Mouse (Mus musculus): Measurements from ENCODE around the gene Gp1bb. TPM values are rescaled to one million over a fixed set of nuclear protein-coding genes. Genes with fewer than 3 reads are reported as not detected.

Gp1bb gene
- polyA plus RNA-seq, 1 experiment from 2014 or later = 13.6 TPM

- peak; percentile 7 for ATAC-seq (ENCODE audit: low read depth)
- Histone ChIP-seq H3K4me2 (peak within 1 kb of the TSS; percentile 94), H3K27ac (replicated peaks) (no peak within 1 kb of the TSS), H3K9ac (peak within 1 kb of the TSS; percentile 96), H3K4me1 (replicated peaks) (peaks cover 51% of the 10 kb centered on the region), H3K36me3 (peaks cover 44% of the 10 kb centered on the region), H3K4me3 (peak within 1 kb of the TSS; percentile 81), H3K27me3 (peaks cover 58% of the 10 kb centered on the region), H3K9me3 (no peaks in the 10 kb centered on the region)
- 1% methylated on average over 61 of the region's 65 CpGs for WGBS
Observed at GRCm38 (mm10) chr16:18626376-18626878, 4.2 kb upstream of the Gp1bb start, which contains the start of gene Gm49601. Gm49601 (minus strand) TSS chr16:18626427.

- H3K27me3 ChIP-seq = peaks cover 64% of the 10 kb centered on the region
- peak overlapping the region; percentile 94 for H3K4me2 ChIP-seq
- no peaks in the 10 kb centered on the region for H3K9me3 ChIP-seq
- H3K27ac ChIP-seq (replicated peaks) = no peak overlapping the region
- no peak for ATAC-seq (ENCODE audit: low read depth)
- WGBS = 9% methylated on average over 26 of the region's 26 CpGs
- peaks cover 44% of the 10 kb centered on the region for H3K36me3 ChIP-seq
- peak overlapping the region; percentile 81 for H3K4me3 ChIP-seq
- H3K9ac ChIP-seq = peak overlapping the region; percentile 96
- peaks cover 57% of the 10 kb centered on the region for H3K4me1 ChIP-seq (replicated peaks)
Observed at GRCm38 (mm10) chr16:18625791-18626311, 3.6 kb upstream of the Gp1bb start.

- H3K4me1 ChIP-seq (replicated peaks) = peaks cover 57% of the 10 kb centered on the region
- H3K27ac ChIP-seq (replicated peaks) = no peak overlapping the region
- peaks cover 47% of the 10 kb centered on the region for H3K36me3 ChIP-seq
- no peaks in the 10 kb centered on the region for H3K9me3 ChIP-seq
- no peak overlapping the region for H3K4me3 ChIP-seq
- 0 out of 2 replicates have a peak overlapping the region, but pooled peaks have one; percentile 96 for H3K9ac ChIP-seq
- no peak for ATAC-seq (ENCODE audit: low read depth)
- H3K27me3 ChIP-seq = peaks cover 72% of the 10 kb centered on the region
- H3K4me2 ChIP-seq = no peak overlapping the region
- 46% methylated on average over 14 of the region's 14 CpGs for WGBS
Observed at GRCm38 (mm10) chr16:18625097-18625496, 2.9 kb upstream of the Gp1bb start.

- WGBS = 28% methylated on average over 15 of the region's 15 CpGs
- ATAC-seq (ENCODE audit: low read depth) = no peak
- no peak overlapping the region for H3K27ac ChIP-seq (replicated peaks)
- no peak overlapping the region for H3K9ac ChIP-seq
- H3K36me3 ChIP-seq = peaks cover 50% of the 10 kb centered on the region
- H3K4me2 ChIP-seq = no peak overlapping the region
- H3K9me3 ChIP-seq = no peaks in the 10 kb centered on the region
- H3K27me3 ChIP-seq = peaks cover 76% of the 10 kb centered on the region
- H3K4me3 ChIP-seq = no peak overlapping the region
- H3K4me1 ChIP-seq (replicated peaks) = peaks cover 56% of the 10 kb centered on the region
Observed at GRCm38 (mm10) chr16:18624641-18625040, 2.4 kb upstream of the Gp1bb start.

- Histone ChIP-seq H3K9me3 (no peaks in the 10 kb centered on the region), H3K27ac (replicated peaks) (no peak overlapping the region), H3K9ac (no peak overlapping the region), H3K27me3 (peaks cover 83% of the 10 kb centered on the region), H3K4me1 (replicated peaks) (peaks cover 53% of the 10 kb centered on the region), H3K36me3 (peaks cover 50% of the 10 kb centered on the region), H3K4me2 (no peak overlapping the region), H3K4me3 (no peak overlapping the region)
- 24% methylated on average over 15 of the region's 15 CpGs for WGBS
- ATAC-seq (ENCODE audit: low read depth) = no peak
Observed at GRCm38 (mm10) chr16:18623751-18624540, 1.7 kb upstream of the Gp1bb start.

GRCm38 (mm10) chr16:18622916-18623750 lies 930 bp upstream of the Gp1bb start:
- no peak overlapping the region for H3K27ac ChIP-seq (replicated peaks)
- no peak overlapping the region for H3K4me3 ChIP-seq
- H3K4me1 ChIP-seq (replicated peaks) = peaks cover 45% of the 10 kb centered on the region
- H3K4me2 ChIP-seq = no peak overlapping the region
- peaks cover 91% of the 10 kb centered on the region for H3K27me3 ChIP-seq
- peaks cover 50% of the 10 kb centered on the region for H3K36me3 ChIP-seq
- no peaks in the 10 kb centered on the region for H3K9me3 ChIP-seq
- WGBS = 26% methylated on average over 29 of the region's 29 CpGs
- no peak for ATAC-seq (ENCODE audit: low read depth)
- H3K9ac ChIP-seq = no peak overlapping the region; the same call in 1 of the 2 replicates

- peaks cover 93% of the 10 kb centered on the region for H3K27me3 ChIP-seq
- H3K4me1 ChIP-seq (replicated peaks) = peaks cover 36% of the 10 kb centered on the region
- H3K4me3 ChIP-seq = peak overlapping the region; percentile 37
- H3K27ac ChIP-seq (replicated peaks) = no peak overlapping the region
- H3K9ac ChIP-seq = peak overlapping the region; percentile 58
- no peaks in the 10 kb centered on the region for H3K9me3 ChIP-seq
- peaks cover 50% of the 10 kb centered on the region for H3K36me3 ChIP-seq
- peak overlapping the region; percentile 63 for H3K4me2 ChIP-seq
- no peak for ATAC-seq (ENCODE audit: low read depth)
- 3% methylated on average over 38 of the region's 38 CpGs for WGBS
Observed at GRCm38 (mm10) chr16:18621362-18622001, 721 bp downstream of the Gp1bb start.

GRCm38 (mm10) chr16:18620601-18621361 lies 1.4 kb downstream of the Gp1bb start:
- peak; percentile 13; the same call in 1 of the 2 replicates for ATAC-seq (ENCODE audit: low read depth)
- Histone ChIP-seq H3K27me3 (peaks cover 90% of the 10 kb centered on the region), H3K4me2 (peak overlapping the region; percentile 63), H3K4me3 (peak overlapping the region; percentile 37), H3K36me3 (peaks cover 49% of the 10 kb centered on the region), H3K27ac (replicated peaks) (no peak overlapping the region), H3K4me1 (replicated peaks) (peaks cover 29% of the 10 kb centered on the region), H3K9me3 (no peaks in the 10 kb centered on the region), H3K9ac (peak overlapping the region; percentile 58)
- 2% methylated on average over 73 of the region's 74 CpGs for WGBS

GRCm38 (mm10) chr16:18620201-18620600 lies 2.0 kb downstream of the Gp1bb start:
- H3K36me3 ChIP-seq = peaks cover 44% of the 10 kb centered on the region
- no peak overlapping the region for H3K9ac ChIP-seq
- peaks cover 86% of the 10 kb centered on the region for H3K27me3 ChIP-seq
- peak overlapping the region; percentile 63; the same call in 1 of the 2 replicates for H3K4me2 ChIP-seq
- H3K4me1 ChIP-seq (replicated peaks) = peaks cover 25% of the 10 kb centered on the region
- no peaks in the 10 kb centered on the region for H3K9me3 ChIP-seq
- WGBS = 18% methylated on average over 6 of the region's 6 CpGs
- H3K4me3 ChIP-seq = no peak overlapping the region; the same call in 1 of the 2 replicates
- ATAC-seq (ENCODE audit: low read depth) = no peak
- H3K27ac ChIP-seq (replicated peaks) = no peak overlapping the region

- 32% methylated on average over 4 of the region's 4 CpGs for WGBS
- Histone ChIP-seq H3K9ac (no peak overlapping the region), H3K9me3 (no peaks in the 10 kb centered on the region), H3K27me3 (peaks cover 80% of the 10 kb centered on the region), H3K4me3 (no peak overlapping the region), H3K27ac (replicated peaks) (no peak overlapping the region), H3K4me1 (replicated peaks) (peaks cover 25% of the 10 kb centered on the region), H3K36me3 (peaks cover 33% of the 10 kb centered on the region), H3K4me2 (no peak overlapping the region)
- ATAC-seq (ENCODE audit: low read depth) = no peak
Observed at GRCm38 (mm10) chr16:18619110-18619509, 3.1 kb downstream of the Gp1bb start.

GRCm38 (mm10) chr16:18618297-18618696 lies 3.9 kb downstream of the Gp1bb start:
- Histone ChIP-seq H3K4me1 (replicated peaks) (peaks cover 25% of the 10 kb centered on the region), H3K9ac (no peak overlapping the region), H3K4me2 (no peak overlapping the region), H3K9me3 (no peaks in the 10 kb centered on the region), H3K27me3 (peaks cover 72% of the 10 kb centered on the region), H3K36me3 (peaks cover 25% of the 10 kb centered on the region), H3K27ac (replicated peaks) (no peak overlapping the region), H3K4me3 (no peak overlapping the region)
- no peak for ATAC-seq (ENCODE audit: low read depth)
- WGBS = 64% methylated on average over 2 of the region's 2 CpGs
